Comparison of ENCODE assay signal across 8 mouse cellular contexts in the genomic region with DNA sequence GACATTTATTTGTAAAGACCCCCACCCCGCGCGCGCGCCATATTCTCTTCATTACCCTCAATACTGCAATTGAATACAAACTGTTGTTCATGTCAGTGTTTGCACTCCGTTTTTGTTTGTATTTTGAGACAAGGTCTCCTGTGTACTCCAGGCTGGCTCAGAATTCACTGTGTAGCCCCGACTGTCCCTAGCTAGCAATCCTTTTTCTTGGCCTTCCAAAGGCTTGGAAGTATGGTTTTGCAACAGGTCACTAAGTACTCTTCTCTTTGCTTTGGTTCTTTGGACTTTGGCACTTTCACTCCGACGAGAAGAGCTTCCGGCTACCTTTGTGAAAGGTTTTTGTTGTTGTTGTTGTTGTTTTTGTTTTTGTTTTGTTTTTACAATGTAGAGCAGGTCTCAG. TPM values are rescaled to one million over a fixed set of nuclear protein-coding genes. Genes with fewer than 3 reads are reported as not detected.
A peak's percentile ranks its signal among the peaks of the same experiment; 100 is the strongest.
DNase-seq lines count a peak whose midpoint lies in the region; ATAC-seq and TF ChIP-seq lines count a peak whose summit lies in the region.

No protein-coding gene starts in this region.

- no peaks in the 10 kb centered on the region for H3K36me3 ChIP-seq in heart, embryonic 10.5 days
- H3K36me3 ChIP-seq in ES-E14 (ENCODE audit: control insufficient read depth, insufficient read depth, low read length, poor library complexity, severe bottlenecking): no peaks in the 10 kb centered on the region
- no peaks in the 10 kb centered on the region for H3K36me3 ChIP-seq in forebrain, embryonic 16.5 days (ENCODE audit: control insufficient read depth, insufficient read depth)
- no peaks in the 10 kb centered on the region for H3K36me3 ChIP-seq in stomach, embryonic 14.5 days (ENCODE audit: control insufficient read depth, insufficient read depth, low read length)

- 29% methylated on average over 10 of the region's 10 CpGs for WGBS in heart, embryonic 10.5 days
- WGBS in forebrain, embryonic 16.5 days: 29% methylated on average over 10 of the region's 10 CpGs
- 8% methylated on average over 10 of the region's 10 CpGs for WGBS in large intestine, adult 2 months
- 27% methylated on average over 10 of the region's 10 CpGs for WGBS in stomach, embryonic 14.5 days

- in situ Hi-C loops in ES-E14 (cut with MboI; ENCODE audit: low sequenced_read_pairs in 2 of 2, unreplicated experiment in 2 of 2): no loop called here

- peak overlapping the region; percentile 70 for H3K9ac ChIP-seq in ES-E14 (ENCODE audit: insufficient read depth, low read depth, low read length, poor library complexity, severe bottlenecking)
- peak overlapping the region; percentile 79 for H3K9ac ChIP-seq in forebrain, embryonic 16.5 days (replicated peaks; ENCODE audit: low read depth, low read length)
- peak overlapping the region; percentile 72; the same call in 1 of the 2 replicates for H3K9ac ChIP-seq in stomach, embryonic 14.5 days (replicated peaks; ENCODE audit: low read depth, low read length)

- peak overlapping the region; percentile 81 for H3K4me2 ChIP-seq in forebrain, embryonic 16.5 days (ENCODE audit: low read length)
- H3K4me2 ChIP-seq in stomach, embryonic 14.5 days (replicated peaks; ENCODE audit: low read depth, low read length): peak overlapping the region; percentile 56

- H3K27ac ChIP-seq in heart, embryonic 10.5 days: peak overlapping the region; percentile 95; the same call in 1 of the 2 replicates
- no peak overlapping the region for H3K27ac ChIP-seq in ES-E14 (ENCODE audit: insufficient read depth, low read depth, low read length, poor library complexity, severe bottlenecking)
- no peak overlapping the region for H3K27ac ChIP-seq in forebrain, embryonic 16.5 days (ENCODE audit: low read length)
- H3K27ac ChIP-seq in stomach, embryonic 14.5 days (ENCODE audit: low read length): no peak overlapping the region

- no peak for ATAC-seq in forebrain, embryonic 16.5 days
- no peak for ATAC-seq in stomach, embryonic 14.5 days (ENCODE audit: insufficient number of reproducible peaks, insufficient read depth, low FRiP score, low read depth)

- H3K4me3 ChIP-seq in heart, embryonic 10.5 days: peak overlapping the region; percentile 91
- peak overlapping the region; percentile 84 to 99 for H3K4me3 ChIP-seq in ES-E14 (ENCODE audit: insufficient read depth in 1 of 2, low read depth in 1 of 2, low read length in 2 of 2, poor library complexity in 1 of 2, severe bottlenecking in 1 of 2)
- peak overlapping the region; percentile 90 for H3K4me3 ChIP-seq in forebrain, embryonic 16.5 days (replicated peaks; ENCODE audit: low read length)
- peak overlapping the region; percentile 86 for H3K4me3 ChIP-seq in stomach, embryonic 14.5 days (ENCODE audit: low read depth, low read length)

- no peaks in the 10 kb centered on the region for H3K27me3 ChIP-seq in heart, embryonic 10.5 days (ENCODE audit: insufficient read depth, poor library complexity, severe bottlenecking)
- no peaks in the 10 kb centered on the region for H3K27me3 ChIP-seq in forebrain, embryonic 16.5 days (replicated peaks; ENCODE audit: control insufficient read depth, insufficient read depth, low read length)
- no peaks in the 10 kb centered on the region for H3K27me3 ChIP-seq in stomach, embryonic 14.5 days (ENCODE audit: control insufficient read depth, insufficient read depth, low read length)

- no peak for DNase-seq in heart, embryonic 10.5 days (ENCODE audit: low spot score)
- no peak for DNase-seq in heart, adult 9 months (ENCODE audit: low spot score in 2 of 2)
- no peak for DNase-seq in ES-E14 (ENCODE audit: low read depth, low spot score)
- peak; percentile 1 for DNase-seq in large intestine, adult 2 months (ENCODE audit: low read depth, low spot score)
- no peak for DNase-seq in testis, postnatal 14 days (ENCODE audit: low spot score)
- DNase-seq in Muller cell, postnatal 12 days (ENCODE audit: inconsistent ontology term): no peak

- H3K4me1 ChIP-seq in heart, embryonic 10.5 days: peaks cover 9% of the 10 kb centered on the region; the same call in 1 of the 2 replicates
- 0 out of 4 replicates have a peak, but pooled peaks cover 0 to 2% of the 10 kb centered on the region in 2 experiments for H3K4me1 ChIP-seq in ES-E14 (ENCODE audit: control insufficient read depth in 2 of 2, insufficient read depth in 2 of 2, low read length in 2 of 2, poor library complexity in 1 of 2)
- H3K4me1 ChIP-seq in forebrain, embryonic 16.5 days (replicated peaks; ENCODE audit: control insufficient read depth, insufficient read depth, low read length): peaks cover 11% of the 10 kb centered on the region
- H3K4me1 ChIP-seq in stomach, embryonic 14.5 days (ENCODE audit: control insufficient read depth, insufficient read depth, low read length): peaks cover 6% of the 10 kb centered on the region

- no peaks in the 10 kb centered on the region for H3K9me3 ChIP-seq in heart, embryonic 10.5 days
- H3K9me3 ChIP-seq in ES-E14 (ENCODE audit: control insufficient read depth, insufficient read depth, low read depth, low read length): no peaks in the 10 kb centered on the region
- no peaks in the 10 kb centered on the region for H3K9me3 ChIP-seq in forebrain, embryonic 16.5 days (ENCODE audit: control insufficient read depth, low read length)
- H3K9me3 ChIP-seq in stomach, embryonic 14.5 days (ENCODE audit: control insufficient read depth, low read depth, low read length): no peaks in the 10 kb centered on the region

TF ChIP-seq in ES-E14, 5 proteins besides CTCF, POLR2A, EP300 and RAD21:
- TF ChIP-seq MAFK (IDR thresholded peaks at IDR 0.05; ENCODE audit: insufficient read depth, low read depth, low read length) (no peak), CHD2 (IDR thresholded peaks at IDR 0.05; ENCODE audit: low read depth, low read length) (no peak), ZC3H11A (IDR thresholded peaks at IDR 0.05; ENCODE audit: borderline replicate concordance, low read depth, low read length) (no peak), HCFC1 (IDR thresholded peaks at IDR 0.05; ENCODE audit: borderline replicate concordance, insufficient read depth, low read length) (no peak), ZNF384 (IDR thresholded peaks at IDR 0.05; ENCODE audit: low read depth, low read length) (no peak)

RNA-seq across cellular contexts. Expression of a gene that starts 1.2 kb away (rescaled TPM):
- polyA plus RNA-seq in heart, embryonic 10.5 days (2016; fragmentation: Nextera tagmentation; extraction: Ambion mirVana): 40.0 and 41.6 TPM in 2 replicates
- 16.3 and 27.3 TPM in 2 replicates for total RNA-seq in ES-E14 (2012; rRNA removed)
- polyA plus RNA-seq in forebrain, embryonic 16.5 days (2015; fragmentation: Nextera tagmentation; extraction: Ambion mirVana): 42.4 and 44.1 TPM in 2 replicates
- polyA plus RNA-seq in large intestine, adult 2 months (2012; rRNA removed): 15.3 and 23.9 TPM in 2 replicates
- polyA plus RNA-seq in stomach, embryonic 14.5 days (2014; fragmentation: Nextera tagmentation; extraction: Ambion mirVana): 44.6 and 46.5 TPM in 2 replicates

RNA-seq across cellular contexts. Expression of a gene that starts 1.2 kb away (rescaled TPM):
- 25.0 and 34.5 TPM in 2 replicates for polyA plus RNA-seq in heart, embryonic 10.5 days (2016; fragmentation: Nextera tagmentation; extraction: Ambion mirVana)
- 37.0 and 44.1 TPM in 2 replicates for total RNA-seq in ES-E14 (2012; rRNA removed)
- polyA plus RNA-seq in forebrain, embryonic 16.5 days (2015; fragmentation: Nextera tagmentation; extraction: Ambion mirVana): 29.7 and 32.9 TPM in 2 replicates
- polyA plus RNA-seq in large intestine, adult 2 months (2012; rRNA removed): 5.7 and 7.4 TPM in 2 replicates
- polyA plus RNA-seq in stomach, embryonic 14.5 days (2014; fragmentation: Nextera tagmentation; extraction: Ambion mirVana): 40.5 and 41.8 TPM in 2 replicates
